Mouse (Mus musculus): Measurements from ENCODE around the gene Odaph. TPM values are rescaled to one million over a fixed set of nuclear protein-coding genes. Genes with fewer than 3 reads are reported as not detected.
"Not testable (repeated sequence)": the region's sequence is repeated elsewhere in the genome, so short reads cannot be mapped to it uniquely, and the experiment has no call there.

Gene Odaph
- total RNA-seq (2021), result not detected
- long read RNA-seq, experiment 1, partial matches to known transcripts, result 0 of 2 reads
- long read RNA-seq, experiment 1, other reads (novel, unspliced or antisense), result 2 of 2 reads
- long read RNA-seq, experiment 2, result 0 reads

GRCm38 (mm10) chr5:91987236-91987635, at the start of gene Odaph:
Gene Odaph (plus strand): TSS chr5:91987475.
- DNase-seq, result no peak

- not testable (repeated sequence) for DNase-seq
Observed at GRCm38 (mm10) chr5:91945609-91946008, 41.7 kb upstream of the Odaph start.

GRCm38 (mm10) chr5:91947008-91947407, 40.3 kb upstream of the Odaph start:
- DNase-seq, result no peak

DNA sequence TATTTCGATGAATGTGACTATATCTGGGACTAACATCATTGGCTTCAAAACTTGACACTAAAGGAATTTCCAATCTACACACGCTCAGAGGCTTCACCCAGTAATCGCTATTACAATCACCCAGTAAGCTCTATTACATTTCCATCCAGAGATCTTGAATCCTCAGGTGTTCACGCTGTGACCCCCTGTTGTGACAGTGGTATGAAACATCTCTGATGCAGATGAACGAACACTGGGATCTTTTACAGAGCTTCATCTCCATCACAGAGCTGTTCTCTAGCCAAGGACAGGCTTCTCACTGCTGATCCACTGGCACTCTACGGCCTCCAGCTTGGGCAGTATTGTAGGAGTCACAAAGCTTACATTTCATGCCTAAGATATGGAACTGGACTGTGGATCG, 37.8 kb upstream of the Odaph start:
- DNase-seq, result no peak

DNA sequence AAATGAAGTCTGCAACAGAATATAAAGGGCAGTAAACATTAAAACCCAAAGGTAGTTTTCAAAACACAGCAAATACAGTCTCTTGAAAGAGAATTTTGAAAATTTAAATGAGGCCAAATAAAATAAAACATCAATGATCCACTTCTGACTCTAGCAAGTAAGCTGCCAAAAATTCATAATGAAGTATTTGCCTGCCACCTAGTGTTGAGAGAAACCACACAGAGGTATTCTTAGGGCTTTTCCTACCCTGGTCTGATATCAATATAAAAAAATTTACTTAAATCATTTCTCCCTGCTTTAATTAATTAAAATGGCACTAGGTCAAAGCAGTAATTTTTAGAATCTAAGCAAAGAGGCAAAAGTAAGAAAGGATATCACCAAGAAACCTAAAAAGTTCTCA, 35.9 kb upstream of the Odaph start:
- no peak for DNase-seq

- no peak for DNase-seq
Observed at GRCm38 (mm10) chr5:91956991-91957760, 30.1 kb upstream of the Odaph start.

DNA sequence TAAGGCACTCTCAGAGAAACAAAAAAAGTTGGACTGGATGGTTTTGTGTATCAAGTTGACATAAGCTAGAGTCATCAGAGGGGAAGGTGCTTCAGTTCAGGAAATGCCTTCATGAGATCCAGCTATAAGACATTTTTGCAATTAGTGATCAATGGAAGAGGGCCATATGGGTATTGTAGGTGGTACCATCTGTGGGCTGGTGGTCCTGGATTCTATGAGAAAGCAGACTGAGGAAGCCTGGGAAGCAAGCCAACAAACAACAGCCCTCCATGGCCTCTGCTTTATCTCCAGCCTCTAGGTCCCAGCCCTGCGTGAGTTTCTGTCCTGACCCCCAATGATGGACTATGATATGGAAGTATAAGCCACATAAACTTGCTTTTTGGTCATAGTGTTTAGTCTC, 28.2 kb upstream of the Odaph start:
- DNase-seq, result no peak

DNA sequence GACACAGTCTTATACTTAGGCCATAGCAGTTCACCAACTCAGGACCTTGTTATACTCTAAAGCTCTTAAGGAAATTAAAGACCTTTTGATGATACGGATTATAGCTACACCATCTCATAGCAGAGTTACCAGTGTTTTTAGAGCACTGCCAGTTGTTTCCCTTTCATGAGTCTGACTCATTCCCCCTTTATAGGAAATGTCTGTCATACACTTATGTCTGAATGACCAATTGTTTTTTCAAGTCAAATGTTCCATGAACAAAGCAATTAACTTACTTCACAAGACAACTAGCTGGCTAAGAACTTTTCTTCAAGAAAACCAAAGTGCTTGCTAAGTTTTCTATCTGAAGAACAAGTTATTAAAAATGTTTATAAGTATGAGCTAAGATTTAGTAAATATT, 27.3 kb upstream of the Odaph start:
- DNase-seq, result no peak

DNA sequence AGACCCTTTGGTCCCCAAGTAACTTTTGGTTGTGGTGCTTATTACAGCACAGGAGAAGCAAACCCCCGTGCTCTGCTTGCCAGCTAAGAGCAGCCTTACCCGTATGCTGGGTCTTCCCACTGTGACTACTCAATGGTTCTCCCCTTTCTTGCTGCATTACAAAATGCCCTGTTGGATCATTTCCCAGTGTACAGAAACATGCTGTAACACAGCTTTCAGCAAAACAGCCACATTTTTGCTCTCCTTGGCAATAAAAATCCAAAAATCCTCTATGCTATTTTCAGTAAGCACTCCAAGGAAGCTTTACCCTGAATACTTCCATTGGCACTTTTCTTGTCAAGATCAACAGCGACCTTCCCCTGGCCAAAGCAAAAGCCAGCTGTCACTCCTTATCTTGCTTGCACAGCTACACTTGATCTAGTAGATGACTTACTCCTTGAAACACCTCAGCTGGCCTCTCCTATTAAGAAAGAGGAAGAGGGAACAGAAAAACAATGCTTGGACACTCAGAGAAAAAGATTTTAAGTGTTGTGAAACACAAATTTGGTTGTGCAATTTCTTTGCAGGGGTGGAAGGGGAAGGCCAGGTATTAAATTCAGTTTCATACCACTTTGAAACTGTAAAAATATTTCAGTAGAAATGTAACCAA, 26.5 kb upstream of the Odaph start:
- DNase-seq, result no peak

- no peak for DNase-seq
Observed at GRCm38 (mm10) chr5:91961370-91961769, 25.9 kb upstream of the Odaph start.

DNA sequence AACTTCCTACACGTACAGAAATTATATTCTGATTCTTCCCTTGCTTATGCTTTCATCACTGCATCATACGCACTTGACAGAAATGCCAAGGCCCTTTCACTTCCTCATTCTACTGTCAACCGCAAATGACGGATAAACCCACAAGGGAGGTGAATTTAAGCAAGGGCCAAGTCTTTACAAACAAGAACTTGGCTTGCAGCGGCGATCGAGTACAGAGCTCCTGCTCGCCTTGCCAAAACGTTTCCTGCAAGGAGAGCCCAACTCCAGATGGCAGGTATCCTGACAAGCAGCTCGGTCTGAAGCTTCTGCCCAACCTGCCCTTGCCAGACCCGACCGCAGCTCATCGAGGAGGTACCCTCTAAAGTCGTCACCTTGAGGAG, 25.0 kb upstream of the Odaph start:
- no peak for DNase-seq

DNA sequence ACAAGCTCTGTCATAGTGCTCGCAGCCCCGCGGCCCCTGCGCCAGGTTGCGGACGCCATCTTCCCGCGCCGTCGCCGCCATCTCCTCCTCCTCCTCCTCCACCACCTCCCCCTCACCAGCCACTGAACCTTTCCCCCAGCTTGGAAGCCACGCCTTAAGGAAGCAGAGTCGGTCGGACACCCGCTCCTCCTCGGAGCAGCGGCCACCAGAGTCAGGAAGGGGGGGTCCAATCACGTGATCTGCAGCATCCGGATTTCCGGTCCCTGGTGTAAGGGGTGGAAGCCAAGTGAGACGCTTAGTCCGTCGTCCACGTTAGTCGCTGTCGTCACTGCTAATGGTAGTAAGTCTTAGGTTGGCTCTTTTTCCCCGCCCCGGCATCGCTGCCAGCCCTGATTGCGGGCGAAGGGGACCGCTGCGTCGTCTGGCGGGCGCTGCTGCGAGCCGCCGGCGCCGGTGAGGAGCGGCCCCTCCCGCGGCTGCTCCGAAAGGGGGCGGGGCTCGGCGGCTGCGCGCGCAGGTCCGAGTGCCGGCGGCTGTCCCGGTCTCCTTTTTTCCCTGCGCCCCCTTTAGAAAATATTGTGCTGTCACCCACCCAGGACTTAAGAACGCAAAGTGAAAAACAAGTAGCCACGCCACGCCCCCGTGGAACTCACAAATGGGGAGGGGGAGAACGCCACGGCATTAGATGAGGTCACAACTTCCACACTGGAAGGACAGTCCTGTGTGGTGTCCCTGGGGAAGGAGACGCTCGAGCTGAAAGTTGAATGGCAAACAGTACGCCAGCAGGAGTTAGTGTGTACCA, 24.4 kb upstream of the Odaph start, which contains the start of gene Rchy1:
TSS of gene Rchy1 (minus strand) at position 430 of the 802 bp plus-strand sequence.
- peak; percentile 94 for DNase-seq

- no peak for DNase-seq
Observed at GRCm38 (mm10) chr5:91972046-91972445, 15.2 kb upstream of the Odaph start.

DNA sequence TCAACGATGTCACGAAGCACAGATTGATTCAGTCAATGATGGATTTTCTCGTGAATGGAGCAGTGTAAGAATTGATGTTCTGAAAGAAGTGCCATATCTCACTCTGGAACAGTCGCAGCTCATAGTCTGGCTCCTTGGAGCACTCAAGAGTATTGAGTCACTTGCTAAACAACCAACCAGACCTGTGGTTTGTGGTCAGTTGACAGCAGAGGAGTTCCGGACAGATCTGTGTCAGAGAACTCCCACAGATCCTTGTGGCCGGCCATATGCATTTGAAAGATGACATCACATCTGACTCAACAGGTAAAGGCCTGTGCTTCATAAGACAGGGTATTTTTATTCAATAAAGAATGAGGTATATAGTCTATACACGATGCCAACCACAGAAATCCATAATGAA, 13.3 kb upstream of the Odaph start:
- no peak for DNase-seq

GRCm38 (mm10) chr5:91975758-91976157, 11.5 kb upstream of the Odaph start:
- no peak for DNase-seq

GRCm38 (mm10) chr5:91976566-91977396, 10.5 kb upstream of the Odaph start:
- DNase-seq, result no peak

DNA sequence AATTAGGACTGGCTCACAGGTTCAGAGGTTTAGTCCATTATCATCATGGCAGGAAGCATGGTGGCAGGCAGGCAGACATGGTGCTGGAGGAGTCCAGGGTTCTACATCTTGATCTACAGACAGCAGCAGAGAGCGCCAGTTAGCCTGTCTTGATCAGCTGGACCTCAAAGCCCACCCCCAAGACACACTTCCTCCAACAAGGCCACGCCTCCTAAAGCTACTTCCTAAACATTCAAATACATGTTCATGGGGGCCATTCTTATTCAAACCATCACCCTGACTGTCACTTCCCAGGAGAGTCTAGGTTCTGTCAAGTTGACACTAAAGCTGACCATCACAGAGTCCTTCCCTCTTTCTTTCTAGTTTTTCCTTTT, 9.9 kb upstream of the Odaph start:
- no peak for DNase-seq

DNA sequence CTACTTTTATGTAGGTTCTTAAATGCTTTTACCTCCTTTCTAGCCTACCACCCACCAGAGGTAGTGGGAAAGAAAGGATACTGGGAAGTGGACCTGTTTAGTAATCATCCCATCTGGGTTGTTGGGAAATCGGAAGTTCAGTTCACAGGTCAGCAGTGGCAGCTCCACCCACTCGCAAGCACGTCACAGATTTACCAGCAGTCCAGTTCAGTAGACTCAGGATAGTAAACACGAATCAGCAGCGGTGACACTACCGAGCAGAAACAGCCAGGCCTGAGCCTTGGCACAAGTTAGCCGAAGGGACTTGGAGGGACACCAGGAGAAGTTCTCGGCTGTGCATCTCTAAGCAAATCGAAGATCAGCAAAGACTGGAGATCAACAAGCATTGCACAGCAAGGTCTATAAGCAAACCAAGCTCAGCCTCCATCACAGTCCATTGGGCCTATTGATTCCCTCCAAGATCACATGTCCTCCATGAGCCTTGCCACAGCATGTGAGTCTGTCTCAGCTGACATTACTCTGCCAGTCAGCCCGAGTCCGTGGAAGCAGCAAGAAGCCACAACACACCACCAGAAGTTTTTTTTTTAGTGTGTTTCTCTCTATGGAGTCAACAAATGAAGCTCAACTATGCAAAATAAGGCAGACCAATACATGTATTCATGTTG, 6.0 kb upstream of the Odaph start:
- no peak for DNase-seq

GRCm38 (mm10) chr5:91983490-91983889, 3.8 kb upstream of the Odaph start:
- no peak for DNase-seq

- DNase-seq, result no peak
Observed at GRCm38 (mm10) chr5:91985721-91986120, 1.6 kb upstream of the Odaph start.

DNA sequence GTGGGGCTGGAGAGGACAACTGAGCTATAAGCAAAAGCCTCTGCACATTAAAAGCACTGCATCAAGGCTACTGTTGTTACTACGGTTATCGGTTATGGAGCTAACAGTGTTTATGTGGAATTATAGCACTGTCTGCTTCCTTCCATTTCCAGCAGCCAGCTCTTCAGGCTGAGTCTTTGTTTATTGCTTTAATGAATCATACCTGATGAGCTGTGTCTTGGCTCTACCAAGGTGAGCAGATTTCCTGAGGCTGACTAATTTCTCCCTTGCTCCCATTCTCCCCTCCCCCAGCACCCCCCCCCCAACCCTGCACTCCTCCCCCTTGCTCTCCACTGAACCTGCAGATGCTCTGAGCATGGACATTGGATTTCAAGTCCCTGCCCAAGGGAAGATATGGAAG, 524 bp downstream of the Odaph start:
- no peak for DNase-seq

Data from gastrocnemius, postnatal 25 days (tissue).